Mouse (Mus musculus): Measurements from ENCODE around the gene Itm2b. TPM values are rescaled to one million over a fixed set of nuclear protein-coding genes. Genes with fewer than 3 reads are reported as not detected.

Itm2b gene
- polyA plus RNA-seq, 1 experiment from 2014 or later = 226 TPM

- Histone ChIP-seq H3K9me3 (replicated peaks) (no peaks in the 10 kb centered on the region), H3K36me3 (peaks cover 18% of the 10 kb centered on the region), H3K27ac (replicated peaks) (peak overlapping the region; percentile 94), H3K4me1 (peaks cover 28% of the 10 kb centered on the region), H3K4me3 (peak overlapping the region; percentile 91), H3K27me3 (ENCODE audit: low read depth, poor library complexity, severe bottlenecking) (no peaks in the 10 kb centered on the region)
- DNase-seq (ENCODE audit: low spot score) = peak; percentile 67
- under 1% methylated on average over 55 of the region's 55 CpGs for WGBS
Measured at GRCm38 (mm10) chr14:73324634-73325455, 60.2 kb downstream of the Itm2b start.

GRCm38 (mm10) chr14:73323965-73324364 lies 61.1 kb downstream of the Itm2b start:
- no peak for DNase-seq (ENCODE audit: low spot score)
- 63% methylated on average over 2 of the region's 2 CpGs for WGBS
- Histone ChIP-seq H3K4me1 (peaks cover 28% of the 10 kb centered on the region), H3K27me3 (ENCODE audit: low read depth, poor library complexity, severe bottlenecking) (no peaks in the 10 kb centered on the region), H3K9me3 (replicated peaks) (no peaks in the 10 kb centered on the region), H3K4me3 (peak overlapping the region; percentile 91), H3K27ac (replicated peaks) (peak overlapping the region; percentile 94), H3K36me3 (peaks cover 22% of the 10 kb centered on the region)

DNA sequence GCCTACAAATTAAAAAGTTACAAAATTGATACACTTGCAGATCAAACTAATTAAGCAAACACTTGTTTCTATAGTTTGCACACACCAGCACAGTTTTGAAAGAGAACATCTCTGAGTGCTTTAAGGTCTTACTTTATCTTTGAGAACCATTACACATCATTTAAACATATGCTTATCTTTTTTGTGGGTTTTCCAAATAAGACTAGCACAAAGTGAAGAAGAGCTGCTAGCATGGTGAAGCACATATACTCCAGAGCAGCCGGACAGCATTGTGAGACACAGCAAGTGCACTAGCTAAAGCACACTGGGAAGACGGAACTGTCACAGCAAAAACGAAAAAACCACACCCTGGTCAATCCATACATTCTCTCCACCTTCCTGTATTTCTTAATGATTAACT lies 62.9 kb downstream of the Itm2b start:
- H3K9me3 ChIP-seq (replicated peaks) = no peaks in the 10 kb centered on the region
- 90% methylated on average over 3 of the region's 3 CpGs for WGBS
- no peak overlapping the region for H3K27ac ChIP-seq (replicated peaks)
- H3K27me3 ChIP-seq (ENCODE audit: low read depth, poor library complexity, severe bottlenecking) = no peaks in the 10 kb centered on the region
- H3K36me3 ChIP-seq = peaks cover 27% of the 10 kb centered on the region
- no peak overlapping the region for H3K4me3 ChIP-seq
- DNase-seq (ENCODE audit: low spot score) = no peak
- H3K4me1 ChIP-seq = peaks cover 27% of the 10 kb centered on the region

DNA sequence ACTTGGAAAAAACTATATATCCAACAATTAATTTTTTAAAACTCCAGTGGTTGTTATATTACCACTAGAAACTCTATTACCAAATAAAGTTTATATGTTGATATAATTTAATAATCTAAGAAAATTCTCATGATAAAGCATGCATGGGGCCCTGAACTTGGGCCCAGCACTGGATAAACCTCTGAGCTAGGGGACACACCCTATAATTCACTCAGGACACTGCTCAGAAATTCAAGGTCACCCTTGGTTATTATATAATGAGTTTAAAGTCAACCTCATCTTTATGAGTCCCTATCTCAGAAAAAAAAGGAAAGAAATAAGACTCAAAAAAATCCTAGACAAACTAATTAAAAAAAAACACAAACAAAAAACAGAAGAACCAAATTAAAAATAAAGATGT lies 68.2 kb downstream of the Itm2b start:
- peaks cover 7% of the 10 kb centered on the region; the same call in 1 of the 2 replicates for H3K4me1 ChIP-seq
- no peak overlapping the region for H3K27ac ChIP-seq (replicated peaks)
- no peak overlapping the region for H3K4me3 ChIP-seq
- H3K9me3 ChIP-seq (replicated peaks) = no peaks in the 10 kb centered on the region
- DNase-seq (ENCODE audit: low spot score) = no peak
- H3K36me3 ChIP-seq = peaks cover 27% of the 10 kb centered on the region
- no peaks in the 10 kb centered on the region for H3K27me3 ChIP-seq (ENCODE audit: low read depth, poor library complexity, severe bottlenecking)

- H3K27me3 ChIP-seq (ENCODE audit: low read depth, poor library complexity, severe bottlenecking) = no peaks in the 10 kb centered on the region
- no peak overlapping the region for H3K4me3 ChIP-seq
- H3K9me3 ChIP-seq (replicated peaks) = no peaks in the 10 kb centered on the region
- WGBS = 91% methylated on average over 4 of the region's 4 CpGs
- peaks cover 4% of the 10 kb centered on the region; the same call in 1 of the 2 replicates for H3K36me3 ChIP-seq
- no peak for DNase-seq (ENCODE audit: low spot score)
- H3K4me1 ChIP-seq = peaks cover 7% of the 10 kb centered on the region; the same call in 1 of the 2 replicates
- no peak overlapping the region for H3K27ac ChIP-seq (replicated peaks)
Measured at GRCm38 (mm10) chr14:73313864-73314263, 71.2 kb downstream of the Itm2b start.

DNA sequence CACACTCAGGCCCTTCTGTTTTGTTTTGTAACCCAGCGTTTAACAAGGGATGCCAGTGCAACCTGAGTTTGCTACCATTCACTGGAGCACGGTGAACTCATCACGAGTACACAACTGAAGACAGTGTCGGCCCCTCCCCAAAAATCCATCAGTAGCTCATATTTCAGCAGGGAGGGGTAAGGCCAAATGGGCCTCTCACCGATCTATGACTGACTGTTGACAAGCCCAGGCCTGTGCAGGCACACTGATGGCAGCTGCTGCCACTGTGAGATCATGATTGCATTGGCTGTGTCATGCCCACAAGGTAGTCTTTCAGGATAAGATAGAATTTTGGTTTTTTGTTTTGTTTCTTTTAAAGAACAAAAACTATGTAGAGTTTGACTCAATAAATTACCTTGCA lies 71.7 kb downstream of the Itm2b start:
- H3K4me3 ChIP-seq = no peak overlapping the region
- peaks cover 7% of the 10 kb centered on the region; the same call in 1 of the 2 replicates for H3K4me1 ChIP-seq
- H3K9me3 ChIP-seq (replicated peaks) = no peaks in the 10 kb centered on the region
- WGBS = 85% methylated on average over 5 of the region's 5 CpGs
- no peak for DNase-seq (ENCODE audit: low spot score)
- H3K36me3 ChIP-seq = no peaks in the 10 kb centered on the region
- no peak overlapping the region for H3K27ac ChIP-seq (replicated peaks)
- H3K27me3 ChIP-seq (ENCODE audit: low read depth, poor library complexity, severe bottlenecking) = no peaks in the 10 kb centered on the region

DNA sequence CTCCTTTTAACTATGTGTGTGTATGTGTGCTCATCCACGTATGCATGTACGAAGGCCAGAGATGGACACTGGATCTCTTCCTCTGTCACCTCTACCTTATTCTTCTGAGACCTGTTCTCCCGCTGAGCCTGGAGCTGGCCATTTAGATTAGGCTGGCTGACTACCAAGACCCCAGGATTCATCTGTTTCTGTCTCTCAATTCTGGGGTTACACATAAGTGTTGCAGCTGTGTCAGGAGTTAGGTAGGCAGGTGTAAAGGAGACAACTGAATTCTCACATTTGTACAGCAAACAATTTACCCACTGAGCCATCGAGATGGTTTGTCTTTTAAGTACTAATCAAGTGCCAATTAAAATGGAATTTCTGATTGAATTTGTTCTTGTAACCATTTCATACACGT lies 72.2 kb downstream of the Itm2b start:
- 91% methylated on average over 5 of the region's 5 CpGs for WGBS
- no peak for DNase-seq (ENCODE audit: low spot score)

More for the DNA sequence above, 72.2 kb downstream of the Itm2b start:
- Histone ChIP-seq H3K27ac (replicated peaks) (no peak overlapping the region), H3K4me1 (peaks cover 7% of the 10 kb centered on the region; the same call in 1 of the 2 replicates), H3K36me3 (no peaks in the 10 kb centered on the region), H3K4me3 (no peak overlapping the region), H3K27me3 (ENCODE audit: low read depth, poor library complexity, severe bottlenecking) (no peaks in the 10 kb centered on the region), H3K9me3 (replicated peaks) (no peaks in the 10 kb centered on the region)

Other genes with a start within 250 kb of the Itm2b start
- gene Lpar6, start 147.4 kb downstream of the Itm2b start, polyA plus RNA-seq (2016; fragmentation: Nextera tagmentation; extraction: Ambion mirVana) = 14.9 and 15.7 TPM in 2 replicates
- 25.9 and 26.3 TPM in 2 replicates for gene Rb1, start 59.5 kb downstream of the Itm2b start, polyA plus RNA-seq (2016; fragmentation: Nextera tagmentation; extraction: Ambion mirVana)
- 114 TPM in 2 replicates for gene Med4, start 124.7 kb upstream of the Itm2b start, polyA plus RNA-seq (2016; fragmentation: Nextera tagmentation; extraction: Ambion mirVana)
- 104 and 109 TPM in 2 replicates for gene Sucla2, start 140.0 kb upstream of the Itm2b start, polyA plus RNA-seq (2016; fragmentation: Nextera tagmentation; extraction: Ambion mirVana)
- gene Nudt15, start 163.0 kb upstream of the Itm2b start, polyA plus RNA-seq (2016; fragmentation: Nextera tagmentation; extraction: Ambion mirVana) = 10.3 and 10.6 TPM in 2 replicates